Mouse (Mus musculus) adrenal gland, adult 18-20 months (tissue): ENCODE results near the gene Fam240a. TPM values are rescaled to one million over a fixed set of nuclear protein-coding genes. Genes with fewer than 3 reads are reported as not detected.

Experiments
- microRNA-seq, 2 experiments: library from miRNA; unstranded; fragments of <30 nt; microRNA quantifications; one replicate each; pipeline ENCODE4 v1.2.0; 2021; ENCODE audit warnings: borderline number of aligned reads in 2 of 2
- total RNA-seq, 2 experiments: library from RNA; stranded (reverse); gene quantifications; 1 replicate in 1 of 2; 2 replicates in 1 of 2; pipeline ENCODE4 v1.2.3; 2021

Fam240a gene
- total RNA-seq, 2 experiments from 2014 or later = not detected

Small RNAs within 50 kb of the gene (microRNA-seq; reads per million reads assigned to microRNA genes)
- 0 reads per million in 2 experiments for gene Gm24269

Other genes starting within 250 kb of the Fam240a start
- gene Myl3, start 175.0 kb downstream of the Fam240a start, total RNA-seq = 1 to 10 TPM in 1 of 2 experiments, under 1 TPM in 1; 0.93 to 4.1 TPM
- 10 to 100 TPM; 11.3 to 34.2 TPM for gene Pth1r, start 169.7 kb downstream of the Fam240a start, total RNA-seq
- not detected for gene Prss42, start 118.7 kb downstream of the Fam240a start, total RNA-seq
- not detected for gene Prss44, start 102.9 kb downstream of the Fam240a start, total RNA-seq
- gene Prss43, start 90.2 kb downstream of the Fam240a start, total RNA-seq = not detected
- gene Prss45, start 82.3 kb downstream of the Fam240a start, total RNA-seq = not detected
- not detected for gene Prss46, start 72.4 kb downstream of the Fam240a start, total RNA-seq
- gene Prss50, start 58.9 kb downstream of the Fam240a start, total RNA-seq = not detected
- 10 to 100 TPM; 16.5 to 32.6 TPM for gene Als2cl, start 37.0 kb downstream of the Fam240a start, total RNA-seq
- 1 to 10 TPM; 2.1 to 4.7 TPM for gene Tmie, start 36.7 kb downstream of the Fam240a start, total RNA-seq
- gene Tdgf1, start 29.3 kb upstream of the Fam240a start, total RNA-seq = not detected
- 10 to 100 TPM in 1 of 2 experiments, 1 to 10 TPM in 1; 4.0 to 10.4 TPM for gene Lrrc2, start 34.7 kb upstream of the Fam240a start, total RNA-seq
- gene Rtp3, start 73.7 kb upstream of the Fam240a start, total RNA-seq = 1 to 10 TPM; 3.8 to 5.4 TPM
- gene Ltf, start 102.4 kb upstream of the Fam240a start, total RNA-seq = 1 to 10 TPM; 1.2 to 1.7 TPM
- 10 to 100 TPM in 1 of 2 experiments, 1 to 10 TPM in 1; 9.3 to 10.2 TPM for gene Ccrl2, start 140.7 kb upstream of the Fam240a start, total RNA-seq
- 10 to 100 TPM; 48.8 to 58.4 TPM for gene Lrrfip2, start 200.7 kb upstream of the Fam240a start, total RNA-seq